Mouse (Mus musculus) limb, embryonic 13.5 days (tissue): ENCODE results near the gene Gm11214. TPM values are rescaled to one million over a fixed set of nuclear protein-coding genes. Genes with fewer than 3 reads are reported as not detected.

Experiments
- ATAC-seq: fragments of 200-750 bp; cut with Nextera tagmentation; 2 replicates; pipeline ENCODE4 v1.8.0; 2017; ENCODE audit warnings: low read depth, moderate number of reproducible peaks, moderate TSS enrichment; ENCODE audit not compliant: low FRiP score
- H3K27ac ChIP-seq: fragments of 300-500 bp; sonication (generic); 2 replicates; pipeline ENCODE4 v1.5.1; 2015; ENCODE audit warnings: inconsistent platforms, mild to moderate bottlenecking, moderate library complexity
- H3K27me3 ChIP-seq: fragments of 300-500 bp; sonication (generic); 2 replicates; pipeline ENCODE4 v1.6.1; 2015; ENCODE audit warnings: mild to moderate bottlenecking, inconsistent platforms
- H3K36me3 ChIP-seq: fragments of 300-500 bp; sonication (generic); 2 replicates; pipeline ENCODE4 v1.6.1; 2015; ENCODE audit warnings: inconsistent platforms, mild to moderate bottlenecking, moderate library complexity
- H3K4me1 ChIP-seq: fragments of 300-500 bp; sonication (generic); 2 replicates; pipeline ENCODE4 v1.6.1; 2015; ENCODE audit warnings: inconsistent platforms
- H3K4me2 ChIP-seq: fragments of 300-500 bp; sonication (generic); replicated peaks from 2 replicates; pipeline ENCODE4 v1.6.1; 2015; ENCODE audit warnings: inconsistent platforms, mild to moderate bottlenecking, moderate library complexity
- H3K4me3 ChIP-seq: fragments of 300-500 bp; sonication (generic); 2 replicates; pipeline ENCODE4 v1.5.1; 2015; ENCODE audit warnings: moderate library complexity, mild to moderate bottlenecking, inconsistent platforms
- H3K9ac ChIP-seq: fragments of 300-500 bp; sonication (generic); 2 replicates; pipeline ENCODE4 v1.6.1; 2015; ENCODE audit warnings: mild to moderate bottlenecking, inconsistent platforms
- H3K9me3 ChIP-seq: fragments of 300-500 bp; sonication (generic); 2 replicates; pipeline ENCODE4 v1.6.1; 2016; ENCODE audit warnings: inconsistent platforms
- WGBS: fragments of 180-500 bp; shearing (Covaris S2); methylation state at CpG from one replicate; pipeline ENCODE4 v1.1.7; 2015; 5-methylcytosine and 5-hydroxymethylcytosine counted together
- polyA plus RNA-seq: library from polyadenylated mRNA; unstranded; fragments of >200 nt; fragmentation: Nextera tagmentation; extraction: Ambion mirVana; gene quantifications from 2 replicates; pipeline ENCODE4 v1.2.1, GENCODE M21; 2015

Gm11214 gene
- polyA plus RNA-seq, 1 experiment from 2014 or later = not detected

GRCm38 (mm10) chr4:63685253-63685525 lies 22.0 kb upstream of the Gm11214 start:
- no peak for ATAC-seq
- H3K27me3 ChIP-seq = no peaks in the 10 kb centered on the region
- 58% methylated on average over 4 of the region's 4 CpGs for WGBS

GRCm38 (mm10) chr4:63684412-63685252 lies 21.5 kb upstream of the Gm11214 start:
- H3K36me3 ChIP-seq = no peaks in the 10 kb centered on the region
- ATAC-seq = no peak
- no peak overlapping the region for H3K27ac ChIP-seq
- H3K4me2 ChIP-seq = no peak overlapping the region
- no peak overlapping the region for H3K9ac ChIP-seq
- no peaks in the 10 kb centered on the region for H3K27me3 ChIP-seq
- WGBS = 81% methylated on average over 10 of the region's 10 CpGs
- no peaks in the 10 kb centered on the region; the same call in 1 of the 2 replicates for H3K4me1 ChIP-seq
- H3K4me3 ChIP-seq = no peak overlapping the region
- no peaks in the 10 kb centered on the region for H3K9me3 ChIP-seq

More at GRCm38 (mm10) chr4:63685253-63685525, 22.0 kb upstream of the Gm11214 start:
- H3K4me1 ChIP-seq = no peaks in the 10 kb centered on the region; the same call in 1 of the 2 replicates
- no peaks in the 10 kb centered on the region for H3K9me3 ChIP-seq
- H3K4me3 ChIP-seq = no peak overlapping the region
- no peak overlapping the region for H3K4me2 ChIP-seq
- no peak overlapping the region for H3K27ac ChIP-seq
- no peaks in the 10 kb centered on the region for H3K36me3 ChIP-seq
- no peak overlapping the region for H3K9ac ChIP-seq

GRCm38 (mm10) chr4:63683716-63684115 lies 20.5 kb upstream of the Gm11214 start:
- WGBS = 85% methylated on average over 6 of the region's 6 CpGs
- no peak overlapping the region for H3K4me3 ChIP-seq

GRCm38 (mm10) chr4:63683056-63683455 lies 19.9 kb upstream of the Gm11214 start:
- Histone ChIP-seq H3K4me3 (no peak overlapping the region), H3K4me2 (no peak overlapping the region), H3K4me1 (no peaks in the 10 kb centered on the region; the same call in 1 of the 2 replicates), H3K9ac (no peak overlapping the region), H3K36me3 (no peaks in the 10 kb centered on the region), H3K9me3 (no peaks in the 10 kb centered on the region), H3K27me3 (no peaks in the 10 kb centered on the region), H3K27ac (no peak overlapping the region)
- ATAC-seq = no peak
- 69% methylated on average over 11 of the region's 11 CpGs for WGBS

More at GRCm38 (mm10) chr4:63683716-63684115, 20.5 kb upstream of the Gm11214 start:
- ATAC-seq = no peak
- Histone ChIP-seq H3K27ac (no peak overlapping the region), H3K4me1 (no peaks in the 10 kb centered on the region; the same call in 1 of the 2 replicates), H3K9me3 (no peaks in the 10 kb centered on the region), H3K36me3 (no peaks in the 10 kb centered on the region), H3K4me2 (no peak overlapping the region), H3K9ac (no peak overlapping the region), H3K27me3 (no peaks in the 10 kb centered on the region)

GRCm38 (mm10) chr4:63682441-63682840 lies 19.3 kb upstream of the Gm11214 start:
- Histone ChIP-seq H3K9ac (no peak overlapping the region), H3K9me3 (no peaks in the 10 kb centered on the region), H3K36me3 (no peaks in the 10 kb centered on the region), H3K4me1 (no peaks in the 10 kb centered on the region; the same call in 1 of the 2 replicates), H3K4me3 (no peak overlapping the region), H3K27ac (no peak overlapping the region), H3K4me2 (no peak overlapping the region), H3K27me3 (no peaks in the 10 kb centered on the region)
- WGBS = 82% methylated on average over 2 of the region's 2 CpGs
- ATAC-seq = no peak

- no peaks in the 10 kb centered on the region for H3K36me3 ChIP-seq
- H3K4me1 ChIP-seq = no peaks in the 10 kb centered on the region; the same call in 1 of the 2 replicates
- no peak overlapping the region for H3K4me2 ChIP-seq
- H3K9ac ChIP-seq = no peak overlapping the region
- H3K27ac ChIP-seq = no peak overlapping the region
- H3K27me3 ChIP-seq = no peaks in the 10 kb centered on the region
- WGBS = 83% methylated on average over 3 of the region's 3 CpGs
- H3K9me3 ChIP-seq = no peaks in the 10 kb centered on the region
- H3K4me3 ChIP-seq = no peak overlapping the region
- ATAC-seq = no peak
Observed at GRCm38 (mm10) chr4:63681557-63681956, 18.4 kb upstream of the Gm11214 start.

- no peaks in the 10 kb centered on the region for H3K27me3 ChIP-seq
- H3K4me3 ChIP-seq = no peak overlapping the region
- no peak overlapping the region for H3K4me2 ChIP-seq
- 64% methylated on average over 2 of the region's 2 CpGs for WGBS
- no peak for ATAC-seq
- H3K27ac ChIP-seq = no peak overlapping the region
- no peaks in the 10 kb centered on the region for H3K9me3 ChIP-seq
- no peak overlapping the region for H3K9ac ChIP-seq
- H3K36me3 ChIP-seq = no peaks in the 10 kb centered on the region
- no peaks in the 10 kb centered on the region for H3K4me1 ChIP-seq
Observed at GRCm38 (mm10) chr4:63675128-63675527, 11.9 kb upstream of the Gm11214 start.

- Histone ChIP-seq H3K27ac (no peak overlapping the region), H3K4me3 (no peak overlapping the region), H3K9ac (no peak overlapping the region), H3K9me3 (no peaks in the 10 kb centered on the region), H3K4me2 (no peak overlapping the region), H3K36me3 (no peaks in the 10 kb centered on the region), H3K27me3 (no peaks in the 10 kb centered on the region), H3K4me1 (no peaks in the 10 kb centered on the region)
- no peak for ATAC-seq
- 72% methylated on average over 4 of the region's 4 CpGs for WGBS
Observed at GRCm38 (mm10) chr4:63668255-63668654, 5.1 kb upstream of the Gm11214 start.

- H3K9me3 ChIP-seq = no peaks in the 10 kb centered on the region
- no peaks in the 10 kb centered on the region for H3K27me3 ChIP-seq
- no peak overlapping the region for H3K4me3 ChIP-seq
- no peaks in the 10 kb centered on the region for H3K4me1 ChIP-seq
- H3K9ac ChIP-seq = no peak overlapping the region
- no peak for ATAC-seq
- no peaks in the 10 kb centered on the region for H3K36me3 ChIP-seq
- H3K4me2 ChIP-seq = no peak overlapping the region
- H3K27ac ChIP-seq = no peak overlapping the region
- 80% methylated on average over 7 of the region's 7 CpGs for WGBS
Observed at GRCm38 (mm10) chr4:63665738-63666137, 2.6 kb upstream of the Gm11214 start.

- Histone ChIP-seq H3K4me1 (no peaks in the 10 kb centered on the region), H3K27me3 (no peaks in the 10 kb centered on the region), H3K4me3 (no peak overlapping the region), H3K9me3 (no peaks in the 10 kb centered on the region), H3K4me2 (no peak overlapping the region), H3K27ac (no peak overlapping the region), H3K9ac (no peak overlapping the region), H3K36me3 (no peaks in the 10 kb centered on the region)
- 86% methylated on average over 1 of the region's 1 CpGs for WGBS
- no peak for ATAC-seq
Observed at GRCm38 (mm10) chr4:63661857-63662256, 1.3 kb downstream of the Gm11214 start.

- Histone ChIP-seq H3K27me3 (no peaks in the 10 kb centered on the region), H3K4me3 (no peak overlapping the region), H3K4me1 (no peaks in the 10 kb centered on the region), H3K36me3 (no peaks in the 10 kb centered on the region), H3K4me2 (no peak overlapping the region), H3K9me3 (no peaks in the 10 kb centered on the region), H3K27ac (no peak overlapping the region), H3K9ac (no peak overlapping the region)
- no peak for ATAC-seq
- WGBS = 73% methylated on average over 1 of the region's 1 CpGs
Observed at GRCm38 (mm10) chr4:63661426-63661825, 1.8 kb downstream of the Gm11214 start.

GRCm38 (mm10) chr4:63659775-63660174 lies 3.4 kb downstream of the Gm11214 start:
- H3K36me3 ChIP-seq = no peaks in the 10 kb centered on the region
- no peak overlapping the region for H3K4me3 ChIP-seq
- no peaks in the 10 kb centered on the region for H3K4me1 ChIP-seq
- no peaks in the 10 kb centered on the region for H3K9me3 ChIP-seq
- H3K27ac ChIP-seq = no peak overlapping the region
- H3K9ac ChIP-seq = no peak overlapping the region
- WGBS = 68% methylated on average over 1 of the region's 1 CpGs
- H3K4me2 ChIP-seq = no peak overlapping the region
- H3K27me3 ChIP-seq = no peaks in the 10 kb centered on the region
- no peak for ATAC-seq

- Histone ChIP-seq H3K27me3 (no peaks in the 10 kb centered on the region), H3K4me2 (no peak overlapping the region), H3K9me3 (no peaks in the 10 kb centered on the region), H3K4me1 (no peaks in the 10 kb centered on the region), H3K9ac (no peak overlapping the region), H3K27ac (no peak overlapping the region), H3K4me3 (no peak overlapping the region), H3K36me3 (no peaks in the 10 kb centered on the region)
- no peak for ATAC-seq
- 41% methylated on average over 4 of the region's 4 CpGs for WGBS
Observed at GRCm38 (mm10) chr4:63659086-63659485, 4.1 kb downstream of the Gm11214 start.
